Mouse (Mus musculus): ENCODE measurements at regions not wholly inside any gene's neighbourhood (a gene's known extent, or its start where the extent isn't known, plus 50 kb on each side); places are given as distances from the start of the nearest gene placed in this dataset.

DNA sequence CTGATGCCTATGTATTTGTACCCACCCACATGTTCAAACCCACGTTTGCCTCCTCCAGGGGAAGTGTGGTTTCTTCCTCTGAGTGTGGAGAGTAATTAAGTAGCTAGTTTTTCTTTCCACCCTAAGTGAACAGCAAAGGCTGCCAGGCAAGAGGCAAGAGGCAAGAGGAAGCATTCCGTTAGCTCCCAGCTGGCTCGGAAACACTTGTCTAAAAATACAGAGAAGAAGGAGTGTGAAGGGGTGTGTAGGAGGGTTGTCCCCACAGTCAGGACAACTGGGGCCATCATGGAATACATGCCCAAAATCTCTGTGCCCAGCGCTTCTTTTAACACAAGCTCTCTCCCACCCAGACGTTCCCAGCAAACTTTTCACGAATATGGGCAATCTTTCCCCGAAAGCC lies 225.4 kb upstream of the 4930535I16Rik start:
- H3K4me1 ChIP-seq (ENCODE audit: control insufficient read depth in 1 of 2, insufficient read depth in 2 of 2, low read length in 2 of 2): no peaks in the 10 kb centered on the region
- no peaks in the 10 kb centered on the region for H3K36me3 ChIP-seq (ENCODE audit: control insufficient read depth in 1 of 2, insufficient read depth in 2 of 2, low read length in 2 of 2)
- H3K27me3 ChIP-seq (ENCODE audit: control insufficient read depth in 1 of 2, insufficient read depth in 2 of 2, low read length in 2 of 2): no peaks in the 10 kb centered on the region
- H3K9me3 ChIP-seq (replicated peaks; ENCODE audit: insufficient read depth, low read length): no peaks in the 10 kb centered on the region
- DNase-seq (ENCODE audit: low read depth, low spot score): no peak
- TF ChIP-seq MAFK (IDR thresholded peaks at IDR 0.05; ENCODE audit: borderline replicate concordance, low read depth, low read length): no peak
- no peak for TF ChIP-seq ELF1 (IDR thresholded peaks at IDR 0.05; ENCODE audit: low read depth, low read length)
- no peak for TF ChIP-seq TBP (IDR thresholded peaks at IDR 0.05; ENCODE audit: low read depth, low read length)
- TF ChIP-seq GABPA (IDR thresholded peaks at IDR 0.05; ENCODE audit: low read depth, low read length): no peak
- no peak for TF ChIP-seq ZMIZ1 (IDR thresholded peaks at IDR 0.05; ENCODE audit: low read depth, low read length)
- no peaks in the 10 kb centered on the region for H3K79me2 ChIP-seq (ENCODE audit: control insufficient read depth, insufficient read depth, low read length, poor library complexity)
- H3K9ac ChIP-seq (ENCODE audit: control insufficient read depth, low read depth, low read length, poor library complexity, severe bottlenecking): no peak overlapping the region
- no peak overlapping the region for H3K27ac ChIP-seq (ENCODE audit: control insufficient read depth, low read depth, low read length)
- H3K4me3 ChIP-seq (ENCODE audit: control insufficient read depth in 1 of 2, insufficient read depth in 1 of 2, low read depth in 2 of 2, low read length in 2 of 2): no peak overlapping the region

DNA sequence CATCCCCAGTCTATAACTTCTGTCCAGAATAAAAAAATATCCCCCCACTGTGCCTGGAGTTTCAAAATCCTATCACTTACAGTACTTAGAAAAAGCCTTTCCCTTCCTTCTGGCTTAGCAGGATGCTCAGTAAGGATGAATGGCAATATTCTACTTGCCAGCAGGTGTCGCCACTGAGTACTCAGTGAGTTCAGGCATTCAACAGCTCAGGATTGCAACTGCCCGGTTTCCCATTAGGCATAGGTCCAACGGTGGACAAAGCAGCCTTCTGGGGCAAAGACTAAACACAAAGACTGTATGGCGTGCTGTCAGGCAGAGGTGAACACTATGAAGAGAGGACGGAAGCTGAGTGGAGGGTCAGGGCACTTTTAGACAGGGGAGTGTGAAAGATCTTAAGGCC lies 224.3 kb upstream of the 4930535I16Rik start:
- Histone ChIP-seq H3K9ac (ENCODE audit: control insufficient read depth, low read depth, low read length, poor library complexity, severe bottlenecking) (no peak overlapping the region), H3K27ac (ENCODE audit: control insufficient read depth, low read depth, low read length) (no peak overlapping the region), H3K4me1 (ENCODE audit: control insufficient read depth in 1 of 2, insufficient read depth in 2 of 2, low read length in 2 of 2) (no peaks in the 10 kb centered on the region), H3K9me3 (replicated peaks; ENCODE audit: insufficient read depth, low read length) (no peaks in the 10 kb centered on the region), H3K36me3 (ENCODE audit: control insufficient read depth in 1 of 2, insufficient read depth in 2 of 2, low read length in 2 of 2) (no peaks in the 10 kb centered on the region), H3K27me3 (ENCODE audit: control insufficient read depth in 1 of 2, insufficient read depth in 2 of 2, low read length in 2 of 2) (no peaks in the 10 kb centered on the region), H3K4me3 (ENCODE audit: control insufficient read depth in 1 of 2, insufficient read depth in 1 of 2, low read depth in 2 of 2, low read length in 2 of 2) (no peak overlapping the region), H3K79me2 (ENCODE audit: control insufficient read depth, insufficient read depth, low read length, poor library complexity) (no peaks in the 10 kb centered on the region)
- TF ChIP-seq USF1 (IDR thresholded peaks at IDR 0.05; ENCODE audit: low read depth, low read length) (no peak), NRF1 (IDR thresholded peaks at IDR 0.05; ENCODE audit: insufficient read depth, low read depth, low read length, poor library complexity, severe bottlenecking) (no peak), MYC (IDR thresholded peaks at IDR 0.05; ENCODE audit: low read depth, low read length) (no peak), HCFC1 (IDR thresholded peaks at IDR 0.05; ENCODE audit: low read depth, low read length) (no peak), ETS1 (IDR thresholded peaks at IDR 0.05; ENCODE audit: low read depth, low read length) (no peak), SMC3 (IDR thresholded peaks at IDR 0.05; ENCODE audit: low read depth, low read length) (peak; percentile 74), TBP (IDR thresholded peaks at IDR 0.05; ENCODE audit: low read depth, low read length) (no peak), CHD1 (IDR thresholded peaks at IDR 0.05; ENCODE audit: low read depth, low read length) (no peak), MAZ (IDR thresholded peaks at IDR 0.05; ENCODE audit: low read depth, low read length) (no peak), CTCF (IDR thresholded peaks at IDR 0.05 in 2 of 3, conservative IDR thresholded peaks at IDR 0.05 in 1 of 3; ENCODE audit: control insufficient read depth in 1 of 3, insufficient read depth in 1 of 3, low read depth in 2 of 3, low read length in 3 of 3, poor library complexity in 1 of 3, severe bottlenecking in 1 of 3) (peak; percentile 61 to 77 (median 65)), NELFE (IDR thresholded peaks at IDR 0.05; ENCODE audit: low read depth, low read length) (no peak), USF2 (IDR thresholded peaks at IDR 0.05; ENCODE audit: borderline replicate concordance in 1 of 2, insufficient read depth in 1 of 2, low read depth in 1 of 2, low read length in 2 of 2) (no peak), EP300 (IDR thresholded peaks at IDR 0.05; ENCODE audit: low read depth in 1 of 2, low read length in 2 of 2) (no peak), MYB (IDR thresholded peaks at IDR 0.05; ENCODE audit: low read depth, low read length) (no peak), KAT2A (conservative IDR thresholded peaks at IDR 0.05; ENCODE audit: low read depth, low read length) (no peak), MAX (IDR thresholded peaks at IDR 0.05; ENCODE audit: low read length) (no peak), POLR2AphosphoS5 (IDR thresholded peaks at IDR 0.05; ENCODE audit: borderline replicate concordance, low read depth, low read length) (no peak), ZNF384 (IDR thresholded peaks at IDR 0.05; ENCODE audit: low read depth, low read length) (no peak), GATA1 (IDR thresholded peaks at IDR 0.05; ENCODE audit: low read depth, low read length) (no peak), POLR2AphosphoS2 (IDR thresholded peaks at IDR 0.05; ENCODE audit: low read length) (no peak), MXI1 (IDR thresholded peaks at IDR 0.05; ENCODE audit: low read depth, low read length) (no peak), MAFK (IDR thresholded peaks at IDR 0.05; ENCODE audit: borderline replicate concordance, low read depth, low read length) (no peak), RCOR1 (IDR thresholded peaks at IDR 0.05; ENCODE audit: low read depth, low read length) (no peak), ZC3H11A (IDR thresholded peaks at IDR 0.05; ENCODE audit: low read depth, low read length) (peak; percentile 44), RAD21 (IDR thresholded peaks at IDR 0.05; ENCODE audit: low read depth, low read length) (peak; percentile 45), ELF1 (IDR thresholded peaks at IDR 0.05; ENCODE audit: low read depth, low read length) (no peak), JUND (IDR thresholded peaks at IDR 0.05; ENCODE audit: low read depth, low read length) (no peak), UBTF (IDR thresholded peaks at IDR 0.05; ENCODE audit: borderline replicate concordance, insufficient read depth, low read depth, low read length) (no peak), SIN3A (IDR thresholded peaks at IDR 0.05; ENCODE audit: low read length) (no peak), TCF12 (IDR thresholded peaks at IDR 0.05; ENCODE audit: low read depth, low read length) (no peak), CHD2 (IDR thresholded peaks at IDR 0.05; ENCODE audit: low read length) (no peak)
- peak; percentile 62 for DNase-seq (ENCODE audit: low read depth, low spot score)
